Mouse (Mus musculus) liver, postnatal 0 days (tissue): ENCODE measurements around the gene Nlrc5.

Source experiments
- CTCF ChIP-seq: sonication (generic); IDR thresholded peaks from 2 replicates; pipeline ENCODE4 v1.5.1; 2016; ENCODE audit warnings: antibody characterized with exemption, low read depth
- EP300 ChIP-seq: IDR thresholded peaks from 2 replicates; pipeline ENCODE4 v1.6.1; 2016; ENCODE audit warnings: antibody characterized with exemption, low read depth, mild to moderate bottlenecking

DNA sequence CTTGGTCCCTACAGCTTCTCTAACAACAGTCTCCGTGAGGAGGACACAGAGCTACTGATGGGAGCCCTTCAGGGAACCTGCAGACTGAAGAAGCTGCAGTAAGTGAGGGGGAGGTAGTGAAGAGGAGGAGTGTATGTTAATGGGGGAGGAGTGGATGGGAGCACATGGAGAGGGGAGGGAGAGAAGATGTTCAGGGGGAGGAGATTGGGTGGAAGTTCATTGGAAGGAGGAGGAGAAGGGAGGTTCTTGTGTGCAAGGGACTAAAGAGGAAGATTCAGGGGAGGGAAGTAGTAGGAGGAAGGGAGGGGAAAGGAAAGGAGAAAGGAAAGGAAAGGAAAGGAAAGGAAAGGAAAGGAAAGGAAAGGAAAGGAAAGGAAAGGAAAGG, 82.0 kb downstream of the Nlrc5 start:
- TF ChIP-seq CTCF: no peak
- TF ChIP-seq EP300: no peak
